Comparison of ENCODE assay signal across 21 mouse cellular contexts in genomic region chr4:32587543-32587942, GRCm38 (mm10). TPM values are rescaled to one million over a fixed set of nuclear protein-coding genes. Genes with fewer than 3 reads are reported as not detected.
DNase-seq lines count a peak whose midpoint lies in the region; ATAC-seq lines count a peak whose summit lies in the region.
"Had no signal": no experiment of that assay in that cellular context is flagged by ENCODE, and none has a peak within 500 bp of the region (broad histone marks: within the 10 kb centered on the region; RNA-seq: fewer than 3 reads in every experiment).

No protein-coding gene starts in this region.

- ATAC-seq in common myeloid progenitor, adult 5-6 weeks (replicated peaks; ENCODE audit: low read depth, poor library complexity, severe bottlenecking) = peak; percentile 14
- peak; percentile 20; the same call in 1 of the 2 replicates for ATAC-seq in megakaryocyte progenitor cell, adult 5-6 weeks (replicated peaks; ENCODE audit: poor library complexity)
- ATAC-seq: forebrain, embryonic 16.5 days; intestine, embryonic 15.5 days; lung, postnatal 0 days had no signal

- peak; percentile 51 for DNase-seq in CD4-positive, CD25-positive, alpha-beta regulatory T cell, adult 2 months (ENCODE audit: low read depth, low spot score)
- DNase-seq in adrenal gland, postnatal 14 days = no peak
- no peak for DNase-seq in thymus, postnatal 14 days
- no peak for DNase-seq in spleen, adult 18-20 months
- no peak for DNase-seq in cerebellum, postnatal 14 days
- DNase-seq: adrenal gland, postnatal 10 days; cerebellum, adult 11 months; cerebellum, adult 9-10 months; gastrocnemius, postnatal 10 days; heart, postnatal 14 days; layer of hippocampus, postnatal 36 days; left cerebral cortex, postnatal 4 days; liver, embryonic 13.5 days; lung, adult 18-20 months; thymus, postnatal 25 days had no signal

RNA-seq across cellular contexts. Expression of gene Gja10, which starts 15.0 kb away (rescaled TPM):
- total RNA-seq in common myeloid progenitor, adult 5-6 weeks (2017) = not detected in 2 replicates
- not detected in 2 replicates for total RNA-seq in megakaryocyte progenitor cell, adult 5-6 weeks (2015)
- 0.12 TPM in 1 of 2 replicates, not detected in the other for total RNA-seq in megakaryocyte progenitor cell, adult 5-6 weeks (2017)
- total RNA-seq in adrenal gland, postnatal 14 days (2021) = not detected in 2 replicates
- total RNA-seq: gastrocnemius, postnatal 10 days; heart, postnatal 14 days; layer of hippocampus, postnatal 36 days; left cerebral cortex, postnatal 4 days; midbrain, postnatal 0 days had no signal

RNA-seq across cellular contexts. Expression of gene Casp8ap2, which starts 27.7 kb away (rescaled TPM):
- total RNA-seq in common myeloid progenitor, adult 5-6 weeks (2017) = 65.9 and 70.4 TPM in 2 replicates
- 39.1 and 46.3 TPM in 2 replicates for total RNA-seq in megakaryocyte progenitor cell, adult 5-6 weeks (2015)
- total RNA-seq in megakaryocyte progenitor cell, adult 5-6 weeks (2017) = 44.9 and 53.8 TPM in 2 replicates
- 9.9 and 13.2 TPM in 2 replicates for total RNA-seq in adrenal gland, postnatal 14 days (2021)
